Mouse (Mus musculus) naive thymus-derived CD4-positive, alpha-beta T cell, adult 5 months (primary cell): ENCODE results near the gene Glis1. TPM values are rescaled to one million over a fixed set of nuclear protein-coding genes. Genes with fewer than 3 reads are reported as not detected.

Source experiments
- polyA plus RNA-seq: library from polyadenylated mRNA; unstranded; fragments of 100-300 nt; shearing (Covaris generic); gene quantifications from one replicate; pipeline ENCODE4 v1.2.1, GENCODE M21; 2017

Gene Glis1
- polyA plus RNA-seq: 0.29 TPM

DNA sequence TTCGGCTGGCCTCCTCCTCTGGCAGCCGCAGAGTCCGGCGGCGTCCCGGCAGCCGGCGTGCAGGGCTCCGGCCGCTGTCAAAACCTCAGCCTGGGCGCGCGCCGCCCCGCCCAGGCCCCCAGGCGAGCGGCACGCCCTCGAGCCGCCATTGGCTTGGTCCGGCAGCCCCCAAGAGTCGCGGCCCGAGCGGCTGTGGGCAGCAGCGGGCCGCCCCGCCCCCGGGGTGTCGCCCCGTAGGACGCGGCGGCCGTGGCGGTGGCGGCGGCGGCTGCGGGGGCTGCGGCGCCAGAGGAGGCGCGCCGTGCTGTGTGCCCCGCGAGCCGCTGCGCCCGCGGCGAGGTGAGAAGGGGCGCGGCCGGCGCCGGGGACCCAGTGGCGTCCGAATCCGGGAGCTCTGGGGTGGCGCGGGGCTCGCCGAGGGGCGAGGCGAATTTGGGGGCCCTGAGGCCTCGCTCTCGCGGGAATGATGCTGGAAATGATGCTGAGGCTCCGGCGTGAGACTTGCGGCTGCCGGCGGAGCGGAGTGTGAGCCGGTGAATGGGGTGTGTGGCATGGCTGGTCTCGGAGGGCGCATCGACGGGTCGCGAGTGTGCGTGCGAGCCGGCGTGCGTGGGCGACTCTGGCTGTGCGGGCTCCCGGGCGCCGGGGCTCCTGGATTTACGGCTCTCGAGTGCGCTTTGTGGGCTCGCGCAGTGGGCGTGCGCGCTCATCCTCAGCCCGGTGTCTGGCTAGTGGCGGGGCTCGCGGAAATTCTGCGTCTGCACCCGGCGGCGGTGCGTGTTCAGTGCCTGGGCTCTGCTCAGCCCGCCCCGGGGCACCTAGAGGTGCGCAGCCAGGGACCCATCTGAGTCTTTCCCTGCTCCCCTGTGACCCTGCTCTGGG lies at the start of gene Glis1:
Gene Glis1, plus strand, starts transcription at position 236 of the 882 bp plus-strand sequence.

DNA sequence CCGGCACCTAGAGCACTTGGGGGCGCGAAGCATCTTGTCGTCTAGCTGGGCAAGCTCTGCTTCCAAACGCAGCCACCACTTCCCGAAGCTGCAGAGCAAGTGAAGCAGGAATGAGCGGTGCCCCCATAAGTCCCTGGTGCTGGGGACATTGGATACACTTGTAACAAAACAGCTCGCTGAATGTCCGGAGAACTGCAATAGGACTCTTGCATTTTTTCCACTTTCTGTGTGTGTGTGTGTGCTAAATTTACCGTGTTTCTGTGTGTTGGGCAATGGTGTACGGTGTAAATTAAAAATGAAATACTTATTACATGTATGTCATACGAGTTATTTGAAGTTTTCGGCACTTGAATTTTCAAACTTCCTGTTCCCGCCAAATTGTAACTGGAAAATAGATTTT lies 249.7 kb downstream of the Glis1 start, which contains the start of gene Dmrtb1:
Gene Dmrtb1, minus strand, starts transcription at position 101 of the 400 bp plus-strand sequence.

Other genes with a start within 250 kb of the Glis1 start
- gene Ldlrad1, start 225.4 kb upstream of the Glis1 start, polyA plus RNA-seq: not detected
- gene Lrrc42, start 181.1 kb upstream of the Glis1 start, polyA plus RNA-seq: 37.1 TPM
- 24.7 TPM for gene Hspb11, start 181.0 kb upstream of the Glis1 start, polyA plus RNA-seq
- not detected for gene Dio1, start 127.4 kb upstream of the Glis1 start, polyA plus RNA-seq
- gene Yipf1, start 120.2 kb upstream of the Glis1 start, polyA plus RNA-seq: 50.9 TPM
- 11.8 TPM for gene Ndc1, start 66.8 kb upstream of the Glis1 start, polyA plus RNA-seq
- gene Dmrtb1, start 249.6 kb downstream of the Glis1 start, polyA plus RNA-seq: not detected